Mouse (Mus musculus): ENCODE data around the gene 1600002K03Rik. TPM values are rescaled to one million over a fixed set of nuclear protein-coding genes. Genes with fewer than 3 reads are reported as not detected.
A peak's percentile ranks its signal among the peaks of the same experiment; 100 is the strongest.

The 1600002K03Rik gene
- polyA plus RNA-seq, 1 experiment from 2014 or later, result 6.4 TPM

DNA sequence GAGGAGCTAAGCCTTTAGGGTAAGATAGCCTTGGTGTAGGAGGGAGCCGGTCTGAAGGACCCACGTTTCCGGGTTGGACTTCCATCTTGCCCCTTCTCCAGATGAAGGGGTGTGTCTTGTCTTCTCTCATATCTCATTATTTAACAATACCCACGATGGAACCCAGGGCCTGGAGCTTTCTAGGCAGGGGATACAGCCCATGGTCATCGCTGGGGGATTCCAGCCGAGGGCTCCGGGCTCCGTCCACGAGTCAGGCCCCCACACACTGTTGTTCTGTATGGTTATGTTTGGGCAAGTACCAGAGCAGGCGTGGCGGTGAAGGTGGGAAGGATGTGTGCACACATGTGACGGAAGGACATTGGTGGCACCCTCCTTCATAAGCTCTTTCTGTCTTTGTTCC, 28.6 kb upstream of the 1600002K03Rik start:
- H3K36me3 ChIP-seq (ENCODE audit: control insufficient read depth, insufficient read depth, low read length), result peaks cover 3% of the 10 kb centered on the region; the same call in 1 of the 2 replicates
- peaks cover 18% of the 10 kb centered on the region for H3K4me1 ChIP-seq (replicated peaks; ENCODE audit: control insufficient read depth, insufficient read depth, low read length)
- no peak overlapping the region for H3K27ac ChIP-seq (ENCODE audit: low read depth, low read length)
- no peak overlapping the region; the same call in 1 of the 2 replicates for H3K9ac ChIP-seq (ENCODE audit: low read length)
- DNase-seq (ENCODE audit: low spot score) (no peak), ATAC-seq (replicated peaks; ENCODE audit: low FRiP score) (no peak)
- H3K9me3 ChIP-seq (ENCODE audit: control insufficient read depth, low read length), result no peaks in the 10 kb centered on the region
- no peaks in the 10 kb centered on the region for H3K27me3 ChIP-seq (ENCODE audit: control insufficient read depth, insufficient read depth, low read length)
- no peak overlapping the region for H3K4me2 ChIP-seq (ENCODE audit: low read depth, low read length, severe bottlenecking)
- WGBS, result 92% methylated on average over 12 of the region's 12 CpGs
- no peak overlapping the region for H3K4me3 ChIP-seq (ENCODE audit: low read depth, low read length)

DNA sequence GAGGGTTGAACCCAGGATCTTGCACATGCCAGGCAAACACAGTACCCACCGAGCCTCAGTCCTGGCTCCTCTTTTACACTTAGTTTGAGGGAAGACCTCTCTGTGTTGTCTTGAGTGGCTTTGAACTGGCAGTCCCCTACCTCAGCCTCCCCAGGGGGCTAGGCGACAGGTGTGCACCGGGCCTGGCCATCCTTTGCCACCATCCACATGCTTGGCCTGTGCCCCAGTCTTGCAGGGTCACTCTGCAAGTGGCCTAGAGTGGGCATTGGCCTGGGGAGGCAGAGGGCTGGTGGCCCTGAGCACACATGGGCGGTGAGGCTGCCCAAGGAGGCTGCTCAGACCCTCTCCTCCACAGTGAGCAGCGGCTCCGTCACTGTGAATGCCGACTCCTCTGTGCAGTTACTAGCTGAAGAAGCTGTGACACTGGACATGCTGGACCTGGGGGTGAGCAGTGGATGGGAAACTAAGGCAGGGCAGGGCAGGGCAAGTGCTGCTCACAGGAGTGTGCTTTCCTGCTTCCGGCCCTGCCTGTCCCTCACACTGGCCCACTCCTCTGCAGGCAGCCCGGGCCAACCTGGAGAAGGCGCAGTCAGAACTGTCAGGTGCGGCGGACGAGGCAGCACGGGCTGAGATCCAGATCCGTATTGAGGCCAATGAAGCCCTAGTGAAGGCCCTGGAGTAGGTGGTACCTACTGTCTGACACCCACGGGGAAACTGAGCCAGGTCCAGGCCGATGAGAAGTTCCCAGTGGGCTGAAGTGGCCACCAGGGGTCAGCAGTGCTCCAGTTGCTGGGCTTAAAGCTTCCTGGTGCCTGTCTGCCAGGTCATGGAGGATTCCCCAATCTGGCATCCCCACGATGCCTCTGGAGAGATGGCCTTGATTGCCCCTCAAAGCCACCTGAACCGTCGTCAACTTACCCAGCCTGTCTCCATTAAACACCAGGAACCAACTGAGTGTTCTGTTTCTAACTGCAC, 27.6 kb upstream of the 1600002K03Rik start:
- Histone ChIP-seq H3K9ac (ENCODE audit: low read length) (no peak overlapping the region), H3K27ac (ENCODE audit: low read depth, low read length) (no peak overlapping the region)

DNA sequence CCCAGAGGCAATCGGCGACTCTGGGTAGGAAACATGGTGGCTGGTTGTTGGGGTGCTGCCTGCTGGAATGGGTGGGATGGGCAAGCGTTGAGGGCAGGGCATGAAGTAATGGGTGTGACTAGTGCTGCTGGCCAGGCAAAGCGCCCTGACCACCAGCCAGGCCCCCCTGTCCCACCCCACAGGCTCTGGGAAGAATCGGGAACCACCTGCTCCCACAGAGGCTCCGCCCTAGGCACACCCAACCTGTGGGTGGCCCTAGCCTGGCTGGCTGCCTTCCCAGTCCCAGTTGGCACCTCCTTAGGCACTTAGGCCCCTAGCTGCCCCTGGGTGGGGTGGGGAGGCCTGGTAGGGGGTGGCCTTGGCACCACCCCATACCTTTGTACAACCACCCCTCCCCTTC, 26.8 kb upstream of the 1600002K03Rik start:
- H3K4me2 ChIP-seq (ENCODE audit: low read depth, low read length, severe bottlenecking), result no peak overlapping the region

More for the DNA sequence above, 27.6 kb upstream of the 1600002K03Rik start:
- H3K4me3 ChIP-seq (ENCODE audit: low read depth, low read length), result no peak overlapping the region
- H3K27me3 ChIP-seq (ENCODE audit: control insufficient read depth, insufficient read depth, low read length), result no peaks in the 10 kb centered on the region
- no peak for ATAC-seq (replicated peaks; ENCODE audit: low FRiP score)
- H3K4me2 ChIP-seq (ENCODE audit: low read depth, low read length, severe bottlenecking), result no peak overlapping the region
- 76% methylated on average over 20 of the region's 20 CpGs for WGBS
- peaks cover 16% of the 10 kb centered on the region for H3K4me1 ChIP-seq (replicated peaks; ENCODE audit: control insufficient read depth, insufficient read depth, low read length)
- H3K9me3 ChIP-seq (ENCODE audit: control insufficient read depth, low read length), result no peaks in the 10 kb centered on the region
- peaks cover 3% of the 10 kb centered on the region; the same call in 1 of the 2 replicates for H3K36me3 ChIP-seq (ENCODE audit: control insufficient read depth, insufficient read depth, low read length)
- DNase-seq (ENCODE audit: low spot score), result peak; percentile 91

DNA sequence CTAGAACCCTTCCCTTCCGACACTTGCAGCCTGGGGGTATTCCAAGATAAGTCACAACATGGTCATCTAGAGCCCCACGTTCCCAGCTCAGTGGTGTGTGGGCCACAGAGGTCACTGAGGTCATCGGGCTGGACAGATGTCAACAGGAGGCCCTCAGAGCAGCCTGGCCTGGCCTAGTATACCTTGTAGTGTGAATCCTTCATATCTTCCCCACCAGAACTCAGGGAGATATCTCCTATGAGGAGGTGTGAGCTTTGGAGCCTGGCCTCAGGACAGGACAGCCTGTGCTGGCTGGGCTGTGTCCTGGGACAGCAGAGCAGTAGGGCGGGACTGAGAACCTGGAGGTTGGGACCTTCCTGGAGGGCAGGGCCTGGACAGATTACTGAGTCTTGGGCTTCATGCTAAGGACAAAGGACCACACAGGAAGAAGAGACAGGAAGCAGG, 26.2 kb upstream of the 1600002K03Rik start:
- Histone ChIP-seq H3K4me3 (ENCODE audit: low read depth, low read length) (no peak overlapping the region), H3K36me3 (ENCODE audit: control insufficient read depth, insufficient read depth, low read length) (peaks cover 4% of the 10 kb centered on the region; the same call in 1 of the 2 replicates), H3K4me2 (ENCODE audit: low read depth, low read length, severe bottlenecking) (no peak overlapping the region), H3K9me3 (ENCODE audit: control insufficient read depth, low read length) (no peaks in the 10 kb centered on the region), H3K9ac (ENCODE audit: low read length) (no peak overlapping the region), H3K4me1 (replicated peaks; ENCODE audit: control insufficient read depth, insufficient read depth, low read length) (peaks cover 16% of the 10 kb centered on the region), H3K27me3 (ENCODE audit: control insufficient read depth, insufficient read depth, low read length) (no peaks in the 10 kb centered on the region), H3K27ac (ENCODE audit: low read depth, low read length) (0 out of 2 replicates have a peak overlapping the region, but pooled peaks have one; percentile 5)
- 82% methylated on average over 4 of the region's 4 CpGs for WGBS
- no peak for ATAC-seq (replicated peaks; ENCODE audit: low FRiP score)
- DNase-seq (ENCODE audit: low spot score), result no peak

More for the DNA sequence above, 26.8 kb upstream of the 1600002K03Rik start:
- H3K4me3 ChIP-seq (ENCODE audit: low read depth, low read length), result no peak overlapping the region
- H3K36me3 ChIP-seq (ENCODE audit: control insufficient read depth, insufficient read depth, low read length), result peaks cover 3% of the 10 kb centered on the region; the same call in 1 of the 2 replicates
- H3K27me3 ChIP-seq (ENCODE audit: control insufficient read depth, insufficient read depth, low read length), result no peaks in the 10 kb centered on the region
- H3K9ac ChIP-seq (ENCODE audit: low read length), result no peak overlapping the region
- no peaks in the 10 kb centered on the region for H3K9me3 ChIP-seq (ENCODE audit: control insufficient read depth, low read length)
- WGBS, result 87% methylated on average over 6 of the region's 6 CpGs
- no peak overlapping the region for H3K27ac ChIP-seq (ENCODE audit: low read depth, low read length)
- DNase-seq (ENCODE audit: low spot score) (peak; percentile 63), ATAC-seq (replicated peaks; ENCODE audit: low FRiP score) (no peak)
- H3K4me1 ChIP-seq (replicated peaks; ENCODE audit: control insufficient read depth, insufficient read depth, low read length), result peaks cover 16% of the 10 kb centered on the region

DNA sequence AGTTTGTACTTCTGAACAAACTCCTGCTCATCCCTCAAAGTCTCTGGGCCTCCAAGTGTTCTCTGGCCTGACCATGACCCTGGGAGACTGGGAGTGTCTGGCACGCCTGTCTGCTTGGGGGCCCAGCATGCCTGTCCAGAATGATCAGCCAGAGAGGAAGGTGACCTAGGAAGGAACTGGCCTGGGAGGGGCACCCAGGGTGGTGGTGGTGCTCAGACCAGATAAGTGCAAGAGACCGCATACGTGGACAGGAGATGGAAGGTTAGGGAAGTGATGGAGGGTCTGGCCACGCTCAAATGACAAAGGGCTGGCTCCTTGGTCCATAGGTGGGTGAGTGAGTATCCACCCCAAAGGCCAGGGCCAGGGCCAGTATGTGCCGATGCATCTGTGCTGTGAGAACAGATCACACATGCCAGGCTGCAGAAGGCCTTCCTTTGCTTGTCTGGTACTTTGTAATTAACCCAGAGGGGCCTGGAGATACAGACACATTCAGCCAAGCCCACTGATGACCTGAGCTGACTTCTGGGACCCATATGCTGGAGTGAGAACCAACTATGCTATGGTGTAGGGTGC, 25.5 kb upstream of the 1600002K03Rik start:
- Histone ChIP-seq H3K9me3 (ENCODE audit: control insufficient read depth, low read length) (no peaks in the 10 kb centered on the region), H3K4me1 (replicated peaks; ENCODE audit: control insufficient read depth, insufficient read depth, low read length) (peaks cover 16% of the 10 kb centered on the region), H3K9ac (ENCODE audit: low read length) (peak overlapping the region; percentile 95; the same call in 1 of the 2 replicates), H3K27me3 (ENCODE audit: control insufficient read depth, insufficient read depth, low read length) (no peaks in the 10 kb centered on the region), H3K4me2 (ENCODE audit: low read depth, low read length, severe bottlenecking) (peak overlapping the region; percentile 65), H3K4me3 (ENCODE audit: low read depth, low read length) (peak overlapping the region; percentile 99), H3K36me3 (ENCODE audit: control insufficient read depth, insufficient read depth, low read length) (peaks cover 7% of the 10 kb centered on the region), H3K27ac (ENCODE audit: low read depth, low read length) (peak overlapping the region; percentile 100)
- ATAC-seq (replicated peaks; ENCODE audit: low FRiP score) (no peak), DNase-seq (ENCODE audit: low spot score) (peak; percentile 61)
- 75% methylated on average over 5 of the region's 5 CpGs for WGBS

DNA sequence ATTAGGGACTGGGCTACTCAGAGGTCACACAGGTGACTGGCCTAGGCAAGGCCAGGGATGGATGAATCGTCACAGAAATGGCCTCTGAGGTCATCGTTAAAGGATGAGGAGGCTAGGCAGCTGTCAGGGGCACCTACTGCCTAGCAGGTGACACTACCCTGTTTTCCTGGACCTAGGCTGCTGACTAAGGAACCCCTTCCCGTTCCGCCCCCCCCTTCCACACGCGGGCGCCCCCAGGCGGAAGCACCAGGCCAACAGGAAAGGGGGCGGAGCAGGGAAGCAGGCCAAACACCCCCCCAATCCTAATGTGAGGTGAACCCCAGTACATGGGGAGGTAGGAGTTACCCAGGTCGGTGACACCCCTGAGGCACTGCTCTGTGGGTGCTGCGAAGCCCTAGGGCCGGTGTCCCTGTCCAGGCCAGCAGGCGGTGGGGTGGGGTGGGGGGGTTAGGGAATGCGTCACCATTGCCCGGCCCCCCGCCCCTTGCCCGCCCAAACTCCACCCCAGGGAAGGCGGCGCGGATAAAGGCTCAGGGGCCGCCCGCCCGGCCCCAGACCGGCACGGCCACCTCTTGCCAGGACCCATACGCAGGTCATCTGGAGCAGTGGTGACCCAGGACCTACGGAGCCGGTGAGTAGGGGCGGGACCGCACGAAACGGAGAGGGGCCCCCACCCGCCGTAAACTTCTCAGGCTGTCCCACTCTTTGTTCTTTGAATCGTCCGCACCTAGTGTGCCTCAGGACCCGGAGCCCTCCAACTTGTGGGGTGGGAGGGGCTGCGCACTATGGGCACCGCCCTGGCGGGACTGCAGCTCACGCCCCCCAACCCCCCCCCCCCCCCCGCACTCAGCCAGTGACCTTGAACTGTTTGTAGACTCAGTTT, 24.8 kb upstream of the 1600002K03Rik start, which contains the start of gene Midn:
Gene Midn (plus strand): TSS at position 554 of the 883 bp plus-strand sequence.
- peak; percentile 88 for DNase-seq (ENCODE audit: low spot score)
- Histone ChIP-seq H3K9ac (ENCODE audit: low read length) (peak within 1 kb of the TSS; percentile 95), H3K27ac (ENCODE audit: low read depth, low read length) (peak within 1 kb of the TSS; percentile 100), H3K4me3 (ENCODE audit: low read depth, low read length) (peak within 1 kb of the TSS; percentile 99), H3K27me3 (ENCODE audit: control insufficient read depth, insufficient read depth, low read length) (no peaks in the 10 kb centered on the region), H3K4me2 (ENCODE audit: low read depth, low read length, severe bottlenecking) (peak within 1 kb of the TSS; percentile 65), H3K36me3 (ENCODE audit: control insufficient read depth, insufficient read depth, low read length) (peaks cover 10% of the 10 kb centered on the region), H3K9me3 (ENCODE audit: control insufficient read depth, low read length) (no peaks in the 10 kb centered on the region), H3K4me1 (replicated peaks; ENCODE audit: control insufficient read depth, insufficient read depth, low read length) (peaks cover 19% of the 10 kb centered on the region)
- ATAC-seq (replicated peaks; ENCODE audit: low FRiP score), result peak; percentile 28
- under 1% methylated on average over 37 of the region's 42 CpGs for WGBS

DNA sequence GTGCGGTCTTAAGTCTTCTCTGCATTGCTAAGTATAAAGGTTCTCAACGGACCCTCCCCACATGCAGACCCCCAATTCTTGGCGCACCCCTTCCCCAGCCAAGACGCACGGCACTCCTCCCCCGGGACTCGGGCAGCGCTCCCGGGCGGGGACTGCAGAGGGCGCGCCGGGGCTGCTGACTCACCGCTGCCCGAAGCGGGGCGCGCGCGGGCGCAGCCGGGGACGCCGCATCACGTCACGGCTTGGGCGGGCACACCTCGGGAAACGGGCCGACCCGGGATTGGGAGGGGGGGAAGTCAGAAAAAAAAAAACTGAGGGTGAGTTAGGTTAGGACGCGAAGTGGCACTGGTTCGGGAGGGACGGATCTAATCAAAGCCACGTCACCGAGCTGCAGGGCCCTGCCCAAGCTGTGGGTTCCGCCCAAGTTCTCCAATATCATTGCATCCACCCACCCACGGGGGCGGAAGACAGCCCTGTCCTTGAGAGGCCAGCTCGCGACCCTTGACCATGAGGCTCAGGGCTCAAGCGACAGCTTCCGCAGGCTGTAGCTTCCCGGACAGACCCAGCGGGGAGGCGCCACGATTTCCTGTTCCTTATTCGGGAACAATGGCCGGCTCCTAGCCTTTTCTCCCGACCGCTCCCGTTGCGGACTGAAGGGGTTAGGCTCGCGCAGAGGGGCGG, 24.0 kb upstream of the 1600002K03Rik start:
- WGBS, result under 1% methylated on average over 56 of the region's 57 CpGs
- Histone ChIP-seq H3K27me3 (ENCODE audit: control insufficient read depth, insufficient read depth, low read length) (no peaks in the 10 kb centered on the region), H3K4me2 (ENCODE audit: low read depth, low read length, severe bottlenecking) (peak overlapping the region; percentile 65), H3K4me1 (replicated peaks; ENCODE audit: control insufficient read depth, insufficient read depth, low read length) (peaks cover 26% of the 10 kb centered on the region), H3K27ac (ENCODE audit: low read depth, low read length) (peak overlapping the region; percentile 100), H3K9ac (ENCODE audit: low read length) (peak overlapping the region; percentile 95), H3K36me3 (ENCODE audit: control insufficient read depth, insufficient read depth, low read length) (peaks cover 18% of the 10 kb centered on the region), H3K9me3 (ENCODE audit: control insufficient read depth, low read length) (no peaks in the 10 kb centered on the region), H3K4me3 (ENCODE audit: low read depth, low read length) (peak overlapping the region; percentile 99)
- DNase-seq (ENCODE audit: low spot score), result peak; percentile 97
- peak; percentile 45 for ATAC-seq (replicated peaks; ENCODE audit: low FRiP score)
